Mouse (Mus musculus): Measurements from ENCODE around the gene 1600012H06Rik. TPM values are rescaled to one million over a fixed set of nuclear protein-coding genes. Genes with fewer than 3 reads are reported as not detected.
"Not testable (repeated sequence)": the region's sequence is repeated elsewhere in the genome, so short reads cannot be mapped to it uniquely, and the experiment has no call there.

Gene 1600012H06Rik
- total and polyA plus RNA-seq, 2 experiments from 2014 or later, result 24.2 to 27.1 TPM

DNA sequence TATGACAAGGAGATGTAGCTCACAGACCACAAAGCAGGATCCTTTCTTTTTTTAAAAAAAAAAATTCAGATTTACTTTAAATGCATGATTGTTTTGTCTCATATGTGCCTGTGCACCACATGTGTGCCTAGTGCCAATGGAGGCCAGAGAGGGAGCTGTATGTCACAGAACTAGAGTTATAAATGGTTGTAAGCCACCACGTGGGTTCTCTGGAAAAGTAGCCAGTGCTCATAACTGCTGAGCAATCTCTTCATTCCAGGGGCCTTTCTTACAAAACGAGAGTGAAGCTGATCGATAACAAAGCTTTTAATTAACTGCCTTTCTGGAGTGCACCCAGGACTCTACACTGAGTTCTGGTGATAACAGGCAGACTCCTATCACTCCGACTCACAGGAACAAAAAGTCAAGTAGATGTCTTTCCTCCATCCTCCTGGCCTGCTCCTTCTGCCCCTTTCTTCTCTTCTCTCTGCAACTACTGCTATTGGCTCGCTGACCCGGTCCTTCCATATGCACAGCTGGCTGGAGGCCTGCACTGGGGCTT is 25.5 kb downstream of the 1600012H06Rik start:
- ATAC-seq; DNase-seq; H3K36me3 ChIP-seq (ENCODE audit: insufficient read depth); H3K4me3 ChIP-seq (ENCODE audit: low read depth, low read length); H3K4me1 ChIP-seq (ENCODE audit: insufficient read depth); H3K27me3 ChIP-seq (ENCODE audit: insufficient read depth, low read length); H3K27ac ChIP-seq (ENCODE audit: low read depth, low read length); H3K9me3 ChIP-seq (ENCODE audit: low read length); H3K4me2 ChIP-seq (ENCODE audit: low read depth); H3K9ac ChIP-seq: not testable (repeated sequence)
- no CpG with 5 or more reads among the region's 6 CpGs for WGBS

- not testable (repeated sequence) for H3K4me2 ChIP-seq (ENCODE audit: low read depth); DNase-seq; H3K36me3 ChIP-seq (ENCODE audit: insufficient read depth); H3K9me3 ChIP-seq (ENCODE audit: low read length); H3K9ac ChIP-seq; H3K27me3 ChIP-seq (ENCODE audit: insufficient read depth, low read length); H3K27ac ChIP-seq (ENCODE audit: low read depth, low read length); ATAC-seq; H3K4me3 ChIP-seq (ENCODE audit: low read depth, low read length); H3K4me1 ChIP-seq (ENCODE audit: insufficient read depth)
- 3% methylated on average over 4 of the region's 7 CpGs for WGBS
Observed at GRCm38 (mm10) chr17:14977718-14978361, 34.9 kb downstream of the 1600012H06Rik start.

DNA sequence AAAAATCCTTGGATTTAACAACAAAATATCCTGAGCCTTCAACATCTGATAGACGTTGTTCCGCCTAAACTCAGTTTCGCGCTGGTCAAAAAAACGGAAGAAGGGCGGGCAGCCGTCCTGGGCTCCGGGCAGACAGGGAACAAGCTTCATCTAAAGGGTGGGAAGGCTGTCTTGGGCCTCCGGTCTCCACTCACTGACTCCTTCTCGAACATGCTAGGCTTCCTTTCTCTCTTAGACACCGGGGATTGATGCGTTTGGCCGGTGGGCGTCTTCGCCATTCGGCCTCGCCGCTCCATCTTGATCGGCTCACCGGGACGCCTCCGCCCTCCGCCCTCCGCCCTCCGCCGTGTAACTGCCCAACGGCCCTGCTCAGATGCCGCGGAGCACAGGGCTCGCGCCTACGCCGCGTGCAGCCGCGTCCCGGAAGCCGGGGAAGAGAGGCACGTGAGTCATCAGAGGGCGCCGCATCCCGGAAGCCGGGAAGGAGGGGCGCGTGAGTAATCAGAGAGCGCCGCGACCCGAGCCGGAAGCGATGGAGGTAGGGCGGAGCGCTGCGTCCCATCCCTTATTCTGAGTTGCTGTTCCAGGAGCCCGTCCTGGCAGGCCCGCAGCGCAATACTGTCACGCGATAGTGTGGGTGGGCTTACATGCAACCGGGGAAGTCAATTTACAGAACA is 35.5 kb downstream of the 1600012H06Rik start, which contains the start of the genes 9030025P20Rik and Gm3417:
Gene 9030025P20Rik (plus strand): TSS at position 107 of the 677 bp plus-strand sequence.
Gene Gm3417 (minus strand): TSS at position 429 of the 677 bp plus-strand sequence.
- not testable (repeated sequence) for H3K27me3 ChIP-seq (ENCODE audit: insufficient read depth, low read length); H3K9me3 ChIP-seq (ENCODE audit: low read length); H3K4me1 ChIP-seq (ENCODE audit: insufficient read depth); H3K4me2 ChIP-seq (ENCODE audit: low read depth); H3K4me3 ChIP-seq (ENCODE audit: low read depth, low read length); H3K9ac ChIP-seq; DNase-seq; H3K27ac ChIP-seq (ENCODE audit: low read depth, low read length); H3K36me3 ChIP-seq (ENCODE audit: insufficient read depth)
- peak; percentile 99 for ATAC-seq
- no CpG with 5 or more reads among the region's 60 CpGs for WGBS

GRCm38 (mm10) chr17:14990116-14990702 is 47.2 kb downstream of the 1600012H06Rik start:
- not testable (repeated sequence) for H3K4me1 ChIP-seq (ENCODE audit: insufficient read depth); H3K4me3 ChIP-seq (ENCODE audit: low read depth, low read length); H3K4me2 ChIP-seq (ENCODE audit: low read depth); DNase-seq; H3K36me3 ChIP-seq (ENCODE audit: insufficient read depth); H3K9ac ChIP-seq; H3K27me3 ChIP-seq (ENCODE audit: insufficient read depth, low read length); H3K9me3 ChIP-seq (ENCODE audit: low read length); ATAC-seq; H3K27ac ChIP-seq (ENCODE audit: low read depth, low read length)
- WGBS, result 76% methylated on average over 4 of the region's 5 CpGs

- not testable (repeated sequence) for H3K9ac ChIP-seq; H3K4me2 ChIP-seq (ENCODE audit: low read depth); H3K36me3 ChIP-seq (ENCODE audit: insufficient read depth); H3K9me3 ChIP-seq (ENCODE audit: low read length); DNase-seq; H3K4me3 ChIP-seq (ENCODE audit: low read depth, low read length); H3K27me3 ChIP-seq (ENCODE audit: insufficient read depth, low read length); H3K27ac ChIP-seq (ENCODE audit: low read depth, low read length); H3K4me1 ChIP-seq (ENCODE audit: insufficient read depth)
- no CpG with 5 or more reads among the region's 98 CpGs for WGBS
- peak; percentile 81 for ATAC-seq
Observed at GRCm38 (mm10) chr17:14992522-14993138, 49.6 kb downstream of the 1600012H06Rik start.

DNA sequence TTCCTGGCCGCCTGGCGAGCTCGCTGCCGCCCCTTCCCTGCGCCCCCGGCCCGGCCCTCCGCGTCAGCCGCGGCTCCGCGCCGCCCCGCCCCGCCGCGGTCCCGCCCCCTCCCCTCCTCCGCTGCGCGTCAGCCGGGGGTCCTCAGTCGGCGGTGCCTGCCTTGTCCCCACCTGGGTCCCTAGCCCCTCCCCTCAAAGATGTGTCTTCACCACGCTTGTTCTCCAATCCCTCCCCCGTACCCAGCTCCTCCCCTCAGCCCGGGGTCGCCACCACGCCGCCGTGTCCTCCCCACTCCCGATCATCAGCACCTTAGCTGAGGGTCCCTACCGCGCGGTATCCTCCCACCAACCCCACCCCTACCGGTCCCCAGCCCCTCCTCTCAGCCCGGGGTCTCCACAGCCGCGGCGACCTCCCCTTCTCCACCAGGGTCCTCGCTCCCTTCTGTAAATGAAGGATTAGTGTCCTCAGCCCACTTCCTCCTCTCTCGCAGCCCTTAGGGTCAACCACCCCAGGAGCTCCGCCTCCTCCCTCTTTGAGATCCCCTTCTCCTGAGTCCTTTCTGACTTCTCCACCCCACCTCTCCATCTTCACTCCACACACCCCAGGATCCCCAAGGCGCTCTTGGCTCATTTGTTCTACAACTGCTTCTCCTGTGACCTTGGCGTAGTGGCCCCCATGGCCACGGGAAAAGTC is 50.3 kb downstream of the 1600012H06Rik start:
- H3K27ac ChIP-seq (ENCODE audit: low read depth, low read length); H3K4me2 ChIP-seq (ENCODE audit: low read depth); H3K9me3 ChIP-seq (ENCODE audit: low read length); DNase-seq; H3K27me3 ChIP-seq (ENCODE audit: insufficient read depth, low read length); H3K36me3 ChIP-seq (ENCODE audit: insufficient read depth); H3K4me1 ChIP-seq (ENCODE audit: insufficient read depth); H3K4me3 ChIP-seq (ENCODE audit: low read depth, low read length); H3K9ac ChIP-seq: not testable (repeated sequence)
- ATAC-seq, result peak; percentile 92
- WGBS, result no CpG with 5 or more reads among the region's 47 CpGs

- WGBS, result no CpG with 5 or more reads among the region's 5 CpGs
- not testable (repeated sequence) for H3K36me3 ChIP-seq (ENCODE audit: insufficient read depth); H3K4me3 ChIP-seq (ENCODE audit: low read depth, low read length); H3K9me3 ChIP-seq (ENCODE audit: low read length); H3K27me3 ChIP-seq (ENCODE audit: insufficient read depth, low read length); H3K4me2 ChIP-seq (ENCODE audit: low read depth); H3K9ac ChIP-seq; ATAC-seq; H3K4me1 ChIP-seq (ENCODE audit: insufficient read depth); DNase-seq; H3K27ac ChIP-seq (ENCODE audit: low read depth, low read length)
Observed at GRCm38 (mm10) chr17:14994140-14994539, 51.2 kb downstream of the 1600012H06Rik start.

- not testable (repeated sequence) for ATAC-seq; H3K4me2 ChIP-seq (ENCODE audit: low read depth); H3K36me3 ChIP-seq (ENCODE audit: insufficient read depth); DNase-seq; H3K27ac ChIP-seq (ENCODE audit: low read depth, low read length); H3K4me3 ChIP-seq (ENCODE audit: low read depth, low read length); H3K4me1 ChIP-seq (ENCODE audit: insufficient read depth); H3K9ac ChIP-seq; H3K9me3 ChIP-seq (ENCODE audit: low read length); H3K27me3 ChIP-seq (ENCODE audit: insufficient read depth, low read length)
- WGBS, result no CpG with 5 or more reads among the region's 4 CpGs
Observed at GRCm38 (mm10) chr17:15000047-15000446, 57.1 kb downstream of the 1600012H06Rik start.

DNA sequence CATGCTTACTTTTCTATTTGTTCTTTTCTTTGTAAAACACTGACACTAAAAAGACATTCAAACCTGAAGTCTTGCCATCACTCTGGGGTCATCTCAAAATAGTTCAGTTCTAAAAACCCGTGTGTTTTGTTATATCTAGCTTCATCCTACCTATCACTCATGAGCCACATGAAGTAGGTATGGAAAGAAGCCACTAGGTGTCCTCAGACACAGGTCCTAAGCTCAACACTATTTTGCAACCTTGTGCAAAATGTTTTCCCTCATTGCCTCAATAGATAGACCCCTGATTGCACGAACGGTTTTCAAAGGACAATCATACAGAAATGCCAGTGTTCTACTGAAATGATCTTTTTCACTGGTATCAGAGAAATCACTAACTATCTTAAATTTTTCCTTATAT is 66.1 kb downstream of the 1600012H06Rik start:
- not testable (repeated sequence) for H3K36me3 ChIP-seq (ENCODE audit: insufficient read depth); H3K4me2 ChIP-seq (ENCODE audit: low read depth); H3K4me3 ChIP-seq (ENCODE audit: low read depth, low read length); H3K27me3 ChIP-seq (ENCODE audit: insufficient read depth, low read length); H3K9ac ChIP-seq; H3K27ac ChIP-seq (ENCODE audit: low read depth, low read length); DNase-seq; H3K9me3 ChIP-seq (ENCODE audit: low read length); ATAC-seq; H3K4me1 ChIP-seq (ENCODE audit: insufficient read depth)
- no CpG with 5 or more reads among the region's 3 CpGs for WGBS
